Mouse (Mus musculus): Measurements from ENCODE around the gene Kif22.

The Kif22 gene

DNA sequence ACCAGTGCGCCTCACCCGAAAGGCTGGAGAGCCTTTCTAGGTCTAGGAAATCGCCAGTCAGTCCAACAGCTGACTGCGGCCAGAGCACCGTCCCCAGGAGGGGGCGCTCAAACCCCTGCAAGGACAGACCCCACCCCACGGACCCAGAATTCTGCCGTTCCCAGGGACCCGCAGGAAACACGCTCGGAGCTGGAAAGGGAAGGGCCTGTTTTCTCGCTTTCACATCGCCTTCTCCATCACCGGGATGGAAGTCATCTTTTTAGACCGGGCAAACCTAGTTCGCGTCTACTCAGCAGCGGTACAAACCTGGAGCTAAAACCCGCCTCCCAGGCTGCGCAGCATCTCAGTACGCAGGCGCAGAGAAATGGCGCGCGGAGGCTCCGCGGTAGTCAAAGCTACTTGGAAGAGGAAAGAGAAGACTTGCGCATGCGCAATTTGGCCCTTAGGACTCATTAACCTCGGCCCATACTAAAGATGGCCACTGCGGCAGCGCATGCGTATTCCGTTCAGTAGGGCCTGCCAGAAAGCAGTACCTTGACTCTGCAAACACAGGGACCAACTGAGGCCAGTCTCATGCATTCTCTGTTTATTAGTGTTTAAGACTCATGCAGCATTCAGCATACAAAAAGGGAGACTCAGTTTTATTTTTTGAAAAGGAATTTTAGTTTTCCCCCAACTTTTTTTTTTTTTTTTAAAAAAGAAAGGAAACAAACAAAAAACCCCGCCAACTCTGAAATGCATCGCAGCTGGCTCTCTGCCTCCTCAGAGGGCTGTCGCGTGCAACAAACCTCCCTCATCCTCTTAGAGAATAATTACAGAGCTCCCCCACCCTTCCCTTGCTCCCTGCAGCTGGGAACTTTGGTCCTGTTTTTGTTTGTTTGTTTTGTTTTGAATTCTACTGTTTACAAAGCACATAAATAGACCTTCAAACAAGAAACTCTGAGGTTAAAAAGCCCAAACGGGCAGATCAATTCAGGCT lies 25.0 kb downstream of the Kif22 start, which contains the start of gene Pagr1a:
Gene Pagr1a, minus strand, starts transcription at position 382 of the 979 bp plus-strand sequence.
- DNase-seq (ENCODE audit: low spot score), result peak; percentile 99

DNA sequence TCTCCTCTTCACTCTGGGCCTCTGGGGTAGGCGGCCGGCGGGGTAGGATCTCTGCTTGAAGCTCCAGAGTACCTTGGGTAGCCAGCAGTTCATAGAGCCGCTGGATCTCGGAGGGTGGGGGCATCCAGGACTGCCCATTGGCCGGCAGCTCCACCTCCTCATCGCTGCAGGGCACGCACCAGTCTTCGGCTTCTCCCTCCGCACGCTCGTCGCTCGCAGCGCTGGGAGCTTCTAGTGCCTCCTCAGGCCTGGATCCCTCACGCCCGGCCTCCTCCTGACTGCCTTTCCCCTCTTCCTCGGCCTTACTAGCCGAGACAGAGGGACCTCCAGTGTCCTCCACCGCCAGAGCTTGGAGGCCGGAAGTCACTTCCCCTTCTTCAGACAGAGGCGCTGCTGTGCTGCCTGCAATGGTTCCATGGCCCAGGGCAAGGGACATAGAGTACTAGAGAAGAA lies 25.8 kb downstream of the Kif22 start:
- no peak for DNase-seq (ENCODE audit: low spot score)

DNA sequence TGATC lies 26.0 kb downstream of the Kif22 start, which contains the start of gene Pagr1b:
Gene Pagr1b, minus strand, starts transcription at position 4 of the 5 bp plus-strand sequence.
- DNase-seq (ENCODE audit: low spot score), result no peak

DNA sequence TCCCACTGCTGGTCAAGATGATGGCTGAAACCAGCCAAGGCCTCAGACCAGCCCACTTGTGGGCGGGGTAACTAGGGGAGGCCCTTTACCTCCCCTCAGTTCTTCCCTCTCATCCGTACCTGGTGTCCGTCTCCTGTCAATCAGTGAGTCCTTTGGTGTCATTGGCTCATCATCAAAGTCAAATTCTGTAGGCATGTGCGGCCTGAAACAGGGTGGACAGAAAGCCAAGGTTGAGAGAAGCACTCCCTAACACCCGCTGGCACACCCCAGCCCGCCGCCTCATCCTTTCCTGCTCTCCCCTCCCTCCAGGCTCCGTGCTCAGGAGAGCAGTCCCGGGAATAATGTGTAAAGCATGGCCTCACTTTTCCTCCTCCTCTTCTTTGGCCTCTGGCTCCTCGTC lies 26.2 kb downstream of the Kif22 start:
- DNase-seq (ENCODE audit: low spot score), result peak; percentile 23

DNA sequence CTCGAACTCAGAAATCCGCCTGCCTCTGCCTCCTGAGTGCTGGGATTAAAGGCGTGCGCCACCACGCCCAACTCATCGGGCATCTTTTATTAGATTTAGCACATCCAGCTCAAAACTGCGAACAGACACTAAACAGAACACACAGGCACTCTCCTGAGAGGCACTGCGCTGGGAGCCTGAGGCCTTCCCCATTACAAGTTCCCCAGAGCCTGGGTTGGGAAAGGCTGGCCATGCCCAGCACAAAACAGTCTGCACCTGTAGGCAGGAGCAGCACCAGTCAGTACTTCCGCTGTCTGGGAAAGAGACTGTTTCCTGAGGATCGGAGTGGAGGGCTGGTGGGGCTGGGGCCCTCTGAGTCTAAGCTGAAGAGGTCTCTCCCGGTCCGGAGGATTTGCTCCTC lies 27.3 kb downstream of the Kif22 start:
- no peak for DNase-seq (ENCODE audit: low spot score)

DNA sequence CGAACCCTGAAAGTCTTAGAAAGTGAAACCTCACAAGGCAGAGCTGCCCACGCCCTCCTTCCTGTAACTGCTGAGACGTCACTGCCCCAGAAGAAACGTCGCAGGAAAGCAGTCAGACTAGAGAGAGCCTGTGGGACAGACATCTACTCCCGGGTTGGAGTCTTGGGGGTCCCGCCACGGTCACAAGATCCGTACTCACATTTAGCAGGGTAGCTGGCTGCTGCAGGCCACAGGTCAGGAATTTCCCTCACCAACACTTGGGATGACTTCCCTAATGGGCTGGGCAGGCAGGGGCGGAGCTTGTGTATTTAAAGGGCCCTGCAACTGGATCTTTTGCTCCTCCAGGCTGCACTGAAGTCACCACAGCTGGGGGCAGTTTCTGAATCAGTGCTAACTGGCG lies 28.0 kb downstream of the Kif22 start, which contains the start of gene Mvp:
Gene Mvp, minus strand, starts transcription at position 302 of the 400 bp plus-strand sequence.
- DNase-seq (ENCODE audit: low spot score), result peak; percentile 56

DNA sequence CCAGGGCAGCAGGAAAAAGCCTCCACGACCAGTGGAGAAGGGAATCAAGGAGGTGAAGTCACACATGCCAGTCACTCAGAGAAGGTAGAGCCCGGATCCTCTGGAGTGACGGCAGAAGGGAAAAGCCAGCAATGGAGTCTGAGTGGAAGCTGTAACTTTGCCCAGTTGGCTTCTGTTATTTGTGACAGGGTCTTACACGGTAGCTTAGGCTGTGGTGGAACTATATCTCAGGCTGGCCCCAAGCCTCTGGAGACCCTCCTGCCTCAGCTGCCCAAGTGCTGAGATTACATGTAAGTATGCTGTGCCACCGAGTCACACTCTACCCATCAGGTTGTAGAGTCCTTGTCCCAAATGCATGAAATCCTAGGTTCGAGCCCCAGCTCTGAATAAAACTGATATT lies 28.9 kb downstream of the Kif22 start:
- DNase-seq (ENCODE audit: low spot score), result no peak

DNA sequence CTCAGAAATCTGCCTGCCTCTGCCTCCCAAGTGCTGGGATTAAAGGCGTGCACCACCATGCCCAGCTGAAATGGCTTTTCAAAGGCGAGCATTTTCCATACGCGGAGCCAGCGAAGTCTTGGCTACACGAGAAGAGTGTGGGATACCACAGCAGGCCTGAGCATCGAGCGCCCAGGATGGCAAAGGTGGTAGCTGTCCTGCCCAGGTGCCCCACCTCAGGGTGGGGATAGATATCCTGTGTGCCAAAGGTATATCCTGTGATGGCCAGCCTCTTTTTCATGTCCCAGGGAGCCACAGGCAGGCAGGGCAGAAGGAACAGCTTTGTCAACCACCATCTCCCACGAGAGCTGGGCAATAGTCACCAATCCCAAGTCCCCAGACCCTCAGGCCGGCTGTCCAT lies 29.4 kb downstream of the Kif22 start:
- no peak for DNase-seq (ENCODE audit: low spot score)

DNA sequence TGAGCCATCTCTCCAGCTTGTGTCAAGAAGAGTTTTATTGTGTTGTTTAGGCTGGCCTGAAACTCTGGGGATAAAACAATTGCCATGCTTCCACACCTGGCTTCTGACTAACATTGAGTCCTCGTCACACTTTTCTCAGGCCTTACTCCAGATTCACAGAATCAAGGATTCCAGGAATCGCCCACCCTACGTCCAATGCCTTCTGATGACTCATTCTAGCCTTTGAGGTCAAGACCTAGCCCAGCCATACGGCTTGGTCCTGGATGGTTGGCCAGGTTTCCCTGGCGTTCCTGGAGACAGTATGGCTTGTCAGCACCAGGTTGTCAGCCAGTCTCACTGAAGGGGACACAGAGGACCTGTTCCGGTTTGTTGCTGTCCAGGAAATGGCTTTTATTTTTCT lies 29.9 kb downstream of the Kif22 start:
- DNase-seq (ENCODE audit: low spot score), result no peak

DNA sequence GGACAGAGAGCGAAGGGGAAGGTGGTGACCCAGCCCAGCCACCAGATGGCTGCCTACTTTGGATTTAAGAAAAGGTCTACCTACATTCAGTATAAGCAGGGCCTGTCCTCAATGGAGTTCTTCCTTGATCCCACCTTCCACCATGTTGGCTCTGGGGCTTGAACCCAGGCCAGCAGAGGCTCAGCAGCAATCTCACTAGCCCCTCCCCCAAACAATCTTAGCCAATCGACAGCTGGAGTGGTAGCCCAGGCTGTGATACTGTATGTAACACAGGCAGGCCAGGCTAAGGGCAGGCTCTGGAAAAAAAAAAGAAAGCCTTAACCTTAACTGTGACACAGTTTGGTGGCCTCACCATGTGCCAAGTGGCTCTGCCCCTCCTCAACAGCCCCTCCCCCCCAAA lies 30.6 kb downstream of the Kif22 start:
- no peak for DNase-seq (ENCODE audit: low spot score)

DNA sequence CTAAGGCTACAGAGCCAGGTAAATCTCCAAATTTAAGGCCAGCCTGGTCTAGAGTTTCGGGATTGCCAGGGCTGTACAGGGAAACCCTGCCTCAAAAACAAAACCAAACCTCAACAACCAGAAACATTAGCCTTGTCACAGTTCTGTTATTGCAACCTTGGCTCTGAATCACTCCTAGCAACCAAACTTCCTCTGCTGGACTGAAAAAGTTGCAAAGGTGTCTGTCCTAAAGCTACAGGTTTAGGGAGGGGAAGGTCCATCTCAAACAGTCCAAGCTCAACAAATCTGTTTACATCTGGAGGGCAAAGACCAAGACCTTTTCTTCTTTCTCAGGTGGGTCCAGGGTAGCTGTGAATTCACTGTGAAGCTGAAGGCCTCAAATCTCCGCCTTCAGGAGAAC lies 31.2 kb downstream of the Kif22 start:
- DNase-seq (ENCODE audit: low spot score), result no peak

DNA sequence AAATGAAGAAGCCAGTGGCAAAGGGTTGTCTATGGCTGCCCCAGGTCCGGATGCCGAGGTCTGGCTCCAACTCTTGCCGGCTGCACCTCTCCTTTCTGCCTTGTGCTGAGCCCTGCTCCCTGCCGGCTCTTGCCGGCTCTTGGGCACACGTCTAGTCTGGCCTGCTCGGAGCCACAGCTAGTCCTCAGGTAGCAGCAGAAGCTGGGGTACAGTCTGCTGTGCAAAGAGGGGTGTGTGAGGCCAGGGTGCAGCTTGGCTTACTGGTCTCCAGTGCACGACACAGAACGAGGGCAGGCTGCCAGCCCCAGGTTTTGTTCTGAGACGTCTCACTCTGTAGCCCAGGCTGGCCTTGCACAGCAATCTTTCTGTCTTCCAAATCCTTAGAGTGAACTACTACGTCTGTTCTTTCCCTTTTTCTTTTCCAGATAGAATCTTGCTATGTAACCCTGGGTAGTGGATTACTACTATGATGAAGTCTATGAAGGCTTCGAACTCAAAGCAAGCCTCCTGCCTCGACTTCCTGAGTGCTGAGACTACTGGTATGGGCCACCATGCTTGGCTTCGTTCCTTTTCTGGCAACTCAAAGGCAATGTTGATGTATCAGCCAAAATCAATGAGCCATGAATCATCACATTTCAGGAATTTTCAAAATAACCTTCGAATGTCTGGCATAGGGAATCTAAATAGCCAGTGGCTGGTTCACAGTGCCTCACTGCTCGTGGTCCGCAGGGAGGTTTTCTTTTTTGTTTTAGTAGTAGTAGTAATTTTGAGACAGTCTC lies 32.8 kb downstream of the Kif22 start:
- no peak for DNase-seq (ENCODE audit: low spot score)

DNA sequence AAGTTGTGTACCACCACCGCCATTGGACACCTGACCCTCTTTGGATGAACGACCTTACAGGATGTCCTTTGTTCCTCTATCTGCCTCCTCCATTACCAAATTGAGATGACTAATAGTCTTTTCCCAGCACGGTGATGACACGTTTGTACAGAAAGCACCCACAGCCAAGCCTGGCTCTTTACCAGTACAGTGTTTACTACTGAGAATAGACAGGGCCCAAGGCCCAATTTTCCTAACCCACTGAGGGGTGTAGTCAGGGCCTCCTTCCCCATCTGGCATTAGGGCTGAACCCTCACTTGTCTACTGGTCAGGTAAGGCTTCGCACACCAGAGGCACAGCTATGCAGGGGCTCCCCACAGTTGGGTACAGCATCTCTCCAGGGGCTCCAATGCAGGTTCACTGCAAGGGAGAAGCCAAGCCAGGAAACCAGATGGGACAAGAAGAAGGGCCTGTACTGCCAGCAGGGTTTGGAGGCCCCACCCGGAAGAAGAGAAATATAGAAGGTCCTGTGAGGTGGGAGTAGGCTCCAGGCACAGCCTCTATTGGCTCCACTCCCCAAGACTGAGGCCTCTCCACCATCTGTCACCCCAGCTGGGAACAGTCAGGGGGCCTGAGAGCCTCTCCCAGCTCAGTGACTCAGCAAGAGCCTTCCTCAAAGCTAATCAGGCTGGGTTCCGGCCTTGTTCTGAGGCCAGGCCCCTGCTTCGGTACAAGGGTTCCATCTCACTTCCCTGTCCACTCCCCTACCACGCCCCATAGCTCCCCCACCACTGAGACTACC lies 33.8 kb downstream of the Kif22 start:
- DNase-seq (ENCODE audit: low spot score), result peak; percentile 89

DNA sequence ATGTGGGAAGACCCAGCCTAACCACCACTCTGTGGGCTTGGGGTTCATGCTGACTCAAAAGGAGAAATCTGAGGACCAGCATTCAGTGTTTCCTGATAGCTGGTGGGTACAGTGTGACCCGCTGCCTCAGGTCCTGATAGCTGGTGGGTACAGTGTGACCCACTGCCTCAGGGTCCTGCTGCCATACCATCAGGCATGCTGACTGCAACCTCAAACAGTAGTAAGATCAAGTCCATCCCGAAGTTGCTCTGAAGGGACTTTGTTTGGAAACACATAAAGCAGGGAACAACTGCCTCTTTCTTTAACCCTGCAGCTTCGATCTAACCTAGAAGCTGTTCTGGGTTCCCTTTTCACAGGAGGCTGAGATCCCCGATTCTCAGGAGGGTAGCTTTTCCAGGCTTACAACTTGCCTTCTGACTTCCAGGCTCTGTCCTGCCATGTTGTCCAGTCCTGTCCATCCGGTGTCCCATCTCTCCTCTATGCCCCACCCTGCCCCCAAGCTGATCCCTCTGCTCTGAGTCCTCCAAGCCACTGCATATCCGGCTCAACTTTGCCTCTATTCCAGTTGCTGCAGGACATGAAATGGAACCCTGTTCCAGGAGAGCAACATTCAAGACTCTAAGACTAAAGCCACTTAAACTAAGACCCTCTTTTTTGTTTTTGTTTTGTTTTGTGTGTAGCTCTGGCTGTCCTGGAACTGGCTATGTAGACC lies 34.8 kb downstream of the Kif22 start:
- no peak for DNase-seq (ENCODE audit: low spot score)

DNA sequence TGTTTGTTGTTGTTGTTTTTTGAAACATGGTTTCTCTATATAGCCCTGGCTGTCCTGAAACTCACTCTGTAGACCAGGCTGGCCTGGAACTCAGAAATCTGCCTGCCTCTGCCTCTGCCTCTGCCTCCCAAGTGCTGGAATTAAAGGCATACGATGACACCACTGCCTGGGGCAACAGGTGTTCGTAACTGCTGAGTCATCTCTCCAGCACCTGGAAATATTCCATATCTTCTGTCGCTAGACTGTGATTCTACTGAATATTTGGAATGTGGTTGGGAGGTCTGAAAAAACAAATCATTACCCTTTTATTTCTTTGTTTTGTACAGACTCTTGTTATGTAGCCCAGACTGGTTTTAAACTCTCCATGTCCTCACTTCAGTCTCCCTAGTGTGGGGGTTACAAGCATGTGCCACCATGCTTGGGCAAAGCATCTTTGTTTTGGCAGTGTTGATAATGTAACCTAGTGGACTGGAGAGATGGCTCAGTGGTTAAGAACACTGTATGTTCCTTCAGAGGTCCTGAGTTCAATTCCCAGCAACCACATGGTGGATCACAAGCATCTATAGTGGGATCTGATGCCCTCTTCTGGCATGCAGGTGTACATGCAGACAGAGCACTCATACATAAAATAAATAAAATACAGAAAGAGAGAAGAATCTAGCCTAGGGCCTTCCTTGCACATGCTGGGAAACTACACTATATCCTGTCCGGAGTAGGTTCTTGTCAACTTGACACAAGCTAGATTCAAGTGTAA lies 38.0 kb downstream of the Kif22 start:
- DNase-seq (ENCODE audit: low spot score), result no peak

DNA sequence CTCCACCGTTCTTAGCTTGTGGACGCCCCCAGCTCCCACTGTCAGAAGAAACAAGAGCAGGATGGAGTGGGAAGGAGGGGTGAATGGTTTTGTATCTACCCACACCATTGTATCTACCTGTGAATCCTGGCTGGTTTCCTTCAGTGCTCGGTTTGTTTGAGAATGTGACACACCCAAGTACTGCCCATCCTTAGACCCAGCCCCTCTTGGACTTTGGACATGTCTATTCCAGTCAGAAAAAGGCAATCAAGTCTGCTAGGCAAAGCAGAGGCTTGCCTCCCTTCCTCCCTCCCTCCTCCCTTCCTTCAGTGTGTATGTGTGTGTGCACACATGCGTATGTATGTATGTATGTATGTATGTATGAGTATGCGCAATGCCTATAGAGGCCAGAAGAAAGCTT lies 38.7 kb downstream of the Kif22 start:
- DNase-seq (ENCODE audit: low spot score), result no peak

DNA sequence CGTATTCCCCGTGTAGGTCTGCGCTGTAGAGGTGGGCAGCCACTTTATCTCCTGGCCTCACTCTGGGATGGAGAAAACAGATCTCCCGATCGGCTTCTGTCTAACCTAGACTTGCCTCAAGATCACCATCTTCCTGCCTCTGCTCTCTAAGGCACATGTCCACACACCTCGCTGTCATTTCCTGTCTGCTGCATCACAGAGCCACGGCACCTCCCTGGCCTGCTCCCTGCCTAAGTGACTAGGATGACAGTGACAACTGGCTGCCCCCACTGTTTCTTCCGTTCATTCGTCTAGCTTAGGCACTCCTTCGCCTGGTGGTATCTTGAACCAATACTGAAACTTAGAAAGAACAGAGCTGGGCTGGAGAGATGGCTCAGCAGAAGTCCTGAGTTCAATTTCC lies 42.7 kb downstream of the Kif22 start:
- no peak for DNase-seq (ENCODE audit: low spot score)

DNA sequence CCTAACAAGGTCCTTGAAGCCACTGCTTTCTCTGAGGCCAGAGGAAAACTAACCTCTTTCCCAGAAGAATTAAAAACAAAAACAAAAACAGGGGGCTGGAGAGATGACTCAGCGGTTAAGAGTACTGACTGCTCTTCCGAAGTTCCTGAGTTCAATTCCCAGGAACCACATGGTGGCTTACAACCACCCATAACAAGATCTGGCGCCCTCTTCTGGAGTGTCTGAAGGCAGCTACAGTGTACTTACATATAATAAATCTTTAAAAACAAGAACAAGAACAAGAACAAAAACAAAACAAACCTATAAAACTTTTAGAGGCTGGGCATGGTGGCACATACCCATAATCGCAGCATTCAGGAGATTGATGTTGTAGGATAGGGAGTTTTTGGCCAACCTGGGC lies 45.8 kb downstream of the Kif22 start:
- no peak for DNase-seq (ENCODE audit: low spot score)

DNA sequence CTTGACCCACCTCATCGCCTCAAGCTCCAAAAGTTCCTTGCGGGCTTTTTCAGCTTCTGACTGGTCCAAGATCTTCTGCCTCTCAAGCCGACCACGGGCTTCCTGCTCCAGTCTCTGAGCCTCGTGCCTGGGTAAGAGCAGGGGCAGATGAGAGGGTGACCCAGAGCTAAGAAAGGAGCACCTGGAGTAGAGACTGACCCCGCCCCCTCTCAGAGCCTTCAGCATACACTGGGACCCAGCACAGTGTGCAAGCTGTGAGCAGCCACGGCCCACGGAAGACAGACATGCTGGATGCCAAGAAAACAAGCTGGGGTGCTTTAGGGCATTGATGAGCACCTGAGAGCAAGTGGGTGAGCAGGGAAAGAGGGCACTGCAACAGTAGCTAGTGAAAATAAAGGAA lies 53.5 kb downstream of the Kif22 start:
- DNase-seq (ENCODE audit: low spot score), result no peak

DNA sequence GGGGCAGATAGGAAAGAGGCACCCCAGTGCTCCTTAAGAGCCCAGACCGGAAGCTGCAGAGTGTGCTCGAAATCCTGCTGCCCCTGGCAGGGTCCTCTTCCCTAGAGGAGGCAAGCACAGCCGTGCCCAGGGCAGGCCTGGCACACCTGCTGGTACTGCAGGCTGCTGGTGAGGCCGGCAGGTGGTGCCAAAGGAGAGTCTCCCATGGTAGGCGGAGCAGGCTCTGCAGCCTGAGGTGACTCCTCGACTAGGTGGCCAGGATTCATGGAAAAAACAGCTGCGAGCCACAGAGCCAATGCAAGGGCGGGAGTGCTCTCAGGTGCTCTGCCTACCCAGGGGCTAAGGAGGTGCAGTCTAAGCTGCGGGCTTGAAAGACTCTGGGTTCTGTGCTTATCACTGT lies 56.0 kb downstream of the Kif22 start:
- DNase-seq (ENCODE audit: low spot score), result peak; percentile 44

DNA sequence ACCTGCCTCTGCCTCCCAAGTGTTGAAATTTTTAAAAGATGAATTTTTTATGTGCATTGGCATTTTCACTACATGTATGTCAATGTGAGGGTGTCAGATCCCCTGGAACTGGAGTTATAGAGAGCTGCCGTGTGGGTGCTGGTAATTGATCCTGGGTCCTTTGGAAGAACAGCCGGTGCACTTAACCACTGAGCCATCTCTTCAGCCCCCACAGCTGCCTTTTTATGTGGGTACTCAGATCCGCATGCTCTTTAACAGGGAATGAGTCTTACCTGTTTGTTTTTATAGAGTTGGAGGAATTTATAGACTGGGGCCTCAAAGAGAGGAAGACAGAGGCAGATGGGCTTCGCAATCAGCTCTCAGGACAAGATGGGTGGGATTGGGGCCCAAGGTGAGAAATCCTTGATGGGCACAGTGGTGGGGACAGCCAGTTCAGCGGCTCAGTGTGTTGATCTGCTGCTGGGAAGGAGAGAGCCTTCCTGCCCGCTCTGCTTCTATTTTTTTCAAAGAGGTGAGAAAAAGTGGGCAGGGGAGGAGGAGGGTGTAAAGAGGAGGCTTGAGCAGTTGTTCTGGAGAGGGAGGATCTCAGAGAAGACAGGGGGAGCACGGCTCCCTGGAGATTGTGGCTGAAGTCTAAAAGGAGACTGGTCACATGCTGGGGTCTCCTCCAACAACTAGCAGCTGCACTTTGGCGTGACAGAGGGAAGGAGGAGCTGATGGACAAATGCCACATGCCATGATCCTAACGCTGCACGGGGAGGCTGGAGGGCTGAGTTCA lies 57.4 kb downstream of the Kif22 start:
- DNase-seq (ENCODE audit: low spot score), result no peak

Measured in layer of hippocampus, adult 11-12 months (tissue).